Mouse (Mus musculus) megakaryocyte, embryonic 14.5 days (primary cell): ENCODE results near the gene Usp37.

Experiments used
- FLI1 ChIP-seq: IDR thresholded peaks from 2 replicates; pipeline ENCODE4 v1.6.1; 2012; ENCODE audit warnings: low read length, inconsistent platforms, mixed read lengths
- GATA1 ChIP-seq: IDR thresholded peaks from 3 replicates; pipeline ENCODE4 v1.6.1; 2012; ENCODE audit warnings: mixed read lengths, low read length, inconsistent platforms, borderline replicate concordance

GRCm38 (mm10) chr1:74544184-74544583 lies at the start of gene Usp37:
- TF ChIP-seq GATA1 (no peak), FLI1 (no peak)
